Mouse (Mus musculus) neural tube, embryonic 11.5 days (tissue): ENCODE results near the gene Rasgef1b. TPM values are rescaled to one million over a fixed set of nuclear protein-coding genes. Genes with fewer than 3 reads are reported as not detected.

Experiments
- ATAC-seq: fragments of 200-750 bp; cut with Nextera tagmentation; 2 replicates; pipeline ENCODE4 v1.8.0; 2017; ENCODE audit warnings: moderate number of reproducible peaks, mild to moderate bottlenecking, moderate TSS enrichment, moderate library complexity; ENCODE audit not compliant: insufficient read depth, low FRiP score, low TSS enrichment
- DNase-seq: peaks from one replicate; pipeline ENCODE4 v3.0.0-alpha.2; 2015; ENCODE audit warnings: low spot score
- H3K27ac ChIP-seq: fragments of 300-500 bp; sonication (generic); 2 replicates; pipeline ENCODE4 v1.5.1; 2014; ENCODE audit warnings: low read depth, mild to moderate bottlenecking, low read length
- H3K27me3 ChIP-seq: fragments of 300-500 bp; sonication (generic); 2 replicates; pipeline ENCODE4 v1.6.1; 2014; ENCODE audit warnings: mild to moderate bottlenecking, low read length, mixed read lengths; ENCODE audit not compliant: control insufficient read depth, insufficient read depth
- H3K36me3 ChIP-seq: fragments of 300-500 bp; sonication (generic); 2 replicates; pipeline ENCODE4 v1.6.1; 2014; ENCODE audit warnings: mild to moderate bottlenecking, low read length, moderate library complexity, mixed read lengths; ENCODE audit not compliant: control insufficient read depth, insufficient read depth
- H3K4me1 ChIP-seq: fragments of 300-500 bp; sonication (generic); 2 replicates; pipeline ENCODE4 v1.6.1; 2014; ENCODE audit warnings: low read length, mixed read lengths; ENCODE audit not compliant: control insufficient read depth, insufficient read depth
- H3K4me2 ChIP-seq: fragments of 300-500 bp; sonication (generic); 2 replicates; pipeline ENCODE4 v1.6.1; 2014; ENCODE audit warnings: low read depth, mild to moderate bottlenecking, moderate library complexity
- H3K4me3 ChIP-seq: fragments of 300-500 bp; sonication (generic); 2 replicates; pipeline ENCODE4 v1.5.1; 2014; ENCODE audit warnings: low read depth, low read length
- H3K9ac ChIP-seq: fragments of 300-500 bp; sonication (generic); 2 replicates; pipeline ENCODE4 v1.6.1; 2014; ENCODE audit warnings: mild to moderate bottlenecking, low read length
- H3K9me3 ChIP-seq: fragments of 300-500 bp; sonication (generic); 2 replicates; pipeline ENCODE4 v1.6.1; 2016; ENCODE audit warnings: low read length; ENCODE audit not compliant: control insufficient read depth
- WGBS: fragments of 180-500 bp; shearing (Covaris S2); extraction: QIAGEN DNeasy Blood & Tissue Kit; methylation state at CpG from one replicate; pipeline ENCODE4 v1.1.7; 2014; 5-methylcytosine and 5-hydroxymethylcytosine counted together
- polyA plus RNA-seq: library from polyadenylated mRNA; unstranded; fragments of >200 nt; fragmentation: Nextera tagmentation; extraction: Ambion mirVana; gene quantifications from 2 replicates; pipeline ENCODE4 v1.2.1, GENCODE M21; 2014

Rasgef1b gene
- polyA plus RNA-seq, 1 experiment from 2014 or later: 20.7 TPM

DNA sequence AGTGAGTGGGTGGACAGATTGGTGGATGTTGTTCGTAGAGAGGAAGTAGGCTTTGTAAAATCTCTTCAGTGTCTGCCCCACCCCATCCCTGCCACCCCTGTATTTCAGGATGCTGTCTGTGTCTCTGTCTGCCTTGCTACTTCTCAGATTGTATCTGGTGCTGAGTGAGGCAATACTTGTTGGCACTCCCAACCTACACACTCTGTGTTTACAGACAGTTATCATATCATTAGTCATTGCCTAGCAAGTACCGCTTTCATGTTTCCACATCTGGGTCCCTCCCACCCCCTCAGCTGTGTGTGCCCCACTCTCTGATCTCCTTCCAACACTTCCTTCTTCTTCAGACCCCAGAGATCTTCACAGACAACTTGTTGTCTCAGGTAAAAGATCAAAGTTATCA, 525.4 kb downstream of the Rasgef1b start:
- Histone ChIP-seq H3K4me3 (no peak overlapping the region), H3K9me3 (no peaks in the 10 kb centered on the region), H3K36me3 (no peaks in the 10 kb centered on the region), H3K9ac (no peak overlapping the region), H3K27ac (no peak overlapping the region), H3K4me2 (no peak overlapping the region), H3K27me3 (no peaks in the 10 kb centered on the region), H3K4me1 (no peaks in the 10 kb centered on the region)
- 89% methylated on average over 2 of the region's 2 CpGs for WGBS
- no peak for ATAC-seq
- no peak for DNase-seq

DNA sequence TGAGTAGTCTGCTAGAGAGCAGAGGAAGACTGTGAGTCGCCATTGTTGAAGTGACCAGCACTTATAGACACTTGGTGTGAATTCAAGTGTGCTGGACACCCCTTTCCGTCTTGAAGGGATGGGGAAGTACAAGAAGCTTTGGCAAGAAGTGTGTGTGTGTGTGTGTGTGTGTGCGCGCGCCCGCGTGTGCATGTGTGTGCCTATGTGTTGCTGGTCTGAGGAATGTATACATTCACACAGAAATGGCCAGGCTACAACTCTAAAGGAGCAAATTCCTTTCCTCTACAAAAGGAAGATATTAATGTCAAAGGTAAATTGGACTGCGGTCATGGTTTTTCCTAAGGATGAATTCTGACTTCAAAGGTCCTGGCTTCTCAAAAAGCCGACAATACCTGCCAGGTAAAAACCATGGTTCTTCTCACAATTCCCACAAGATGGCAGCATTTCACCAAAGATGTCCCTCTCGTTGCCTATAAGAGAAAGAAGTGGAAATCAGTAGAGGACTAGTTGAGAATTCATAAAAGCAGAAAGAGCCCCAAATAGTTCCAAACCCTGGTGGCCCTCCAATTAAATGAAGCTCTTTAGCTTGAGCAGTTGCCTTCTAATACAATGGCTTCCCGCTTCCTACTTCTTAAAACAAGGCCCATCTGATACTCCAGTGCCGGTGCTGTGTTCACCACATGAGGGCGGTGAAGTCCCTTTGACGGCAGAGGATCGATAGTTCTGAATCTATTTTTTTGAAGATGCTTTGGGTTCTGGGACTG, 526.6 kb downstream of the Rasgef1b start:
- Histone ChIP-seq H3K9me3 (no peaks in the 10 kb centered on the region), H3K4me2 (no peak overlapping the region), H3K4me1 (no peaks in the 10 kb centered on the region), H3K27me3 (no peaks in the 10 kb centered on the region), H3K4me3 (no peak overlapping the region), H3K27ac (no peak overlapping the region), H3K36me3 (no peaks in the 10 kb centered on the region), H3K9ac (no peak overlapping the region)
- peak; percentile 31; the same call in 1 of the 2 replicates for ATAC-seq
- 60% methylated on average over 15 of the region's 15 CpGs for WGBS
- DNase-seq: peak; percentile 73

DNA sequence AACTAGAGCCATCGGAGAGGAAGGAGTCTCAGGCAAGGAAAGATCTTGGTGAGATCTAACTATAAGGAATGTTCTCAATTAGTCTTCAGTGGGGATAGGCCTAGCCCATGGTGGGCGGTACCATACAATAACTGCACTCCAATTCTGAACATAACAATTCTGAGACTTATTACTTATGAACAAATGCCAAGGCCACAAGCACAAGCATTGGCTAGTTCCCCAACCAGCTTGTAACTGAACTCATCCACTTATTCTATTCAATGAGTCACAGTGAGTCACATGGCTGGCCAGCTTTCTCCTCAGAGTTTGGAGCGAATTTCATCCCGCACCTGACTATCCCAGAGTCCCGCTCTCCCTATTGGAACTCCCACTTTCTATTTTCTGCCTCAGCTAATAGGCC, 533.4 kb downstream of the Rasgef1b start:
- Histone ChIP-seq H3K4me2 (no peak overlapping the region), H3K4me1 (no peaks in the 10 kb centered on the region; the same call in 1 of the 2 replicates), H3K4me3 (no peak overlapping the region), H3K9me3 (no peaks in the 10 kb centered on the region), H3K27me3 (no peaks in the 10 kb centered on the region), H3K9ac (no peak overlapping the region), H3K27ac (no peak overlapping the region), H3K36me3 (no peaks in the 10 kb centered on the region)
- no peak for DNase-seq
- ATAC-seq: no peak
- WGBS: 92% methylated on average over 5 of the region's 5 CpGs

DNA sequence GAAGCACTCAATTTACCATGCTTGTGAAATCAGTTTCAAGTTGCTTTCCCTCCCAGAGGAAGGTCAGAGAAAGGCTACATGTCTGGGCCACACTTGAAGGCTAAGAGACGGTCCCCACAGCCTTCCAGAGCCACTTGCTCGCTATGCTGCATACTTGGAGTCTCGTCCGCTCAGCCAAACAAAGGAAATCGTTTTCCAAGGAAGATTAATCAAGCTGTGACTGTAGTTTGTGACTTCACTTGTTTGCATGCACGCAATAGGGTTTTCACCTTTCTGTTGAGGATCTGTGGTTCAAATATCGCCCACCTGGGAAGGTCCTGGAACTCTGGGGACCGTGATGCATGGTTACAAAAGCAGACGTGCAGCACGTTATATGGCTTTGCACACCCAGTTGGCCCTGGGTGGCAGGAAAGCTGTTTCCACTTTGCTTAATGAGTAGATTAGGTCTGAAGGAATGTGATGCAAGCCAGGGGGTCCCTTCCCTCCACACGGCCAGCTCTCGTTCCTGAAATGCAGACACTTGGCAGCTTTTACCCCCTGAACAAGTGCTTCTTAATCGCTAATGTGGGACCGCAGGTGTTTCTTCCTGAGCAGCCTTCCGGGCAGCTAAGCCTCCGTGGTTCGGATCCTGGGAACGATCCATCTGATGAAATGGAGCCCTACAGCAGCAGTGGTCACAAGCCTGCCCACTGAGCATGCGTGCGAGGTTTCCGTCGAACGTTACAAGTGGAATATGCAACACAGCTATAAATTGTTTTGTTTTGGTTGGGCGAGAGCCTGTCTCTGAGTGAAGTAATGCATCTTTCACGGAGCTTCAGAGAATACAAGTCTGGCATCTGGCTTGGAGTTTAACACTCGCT, 537.7 kb downstream of the Rasgef1b start:
- Histone ChIP-seq H3K4me3 (no peak overlapping the region), H3K27me3 (no peaks in the 10 kb centered on the region), H3K4me2 (no peak overlapping the region), H3K36me3 (no peaks in the 10 kb centered on the region), H3K9ac (no peak overlapping the region), H3K27ac (no peak overlapping the region), H3K9me3 (no peaks in the 10 kb centered on the region), H3K4me1 (no peaks in the 10 kb centered on the region; the same call in 1 of the 2 replicates)
- 59% methylated on average over 26 of the region's 26 CpGs for WGBS
- no peak for ATAC-seq
- peak; percentile 38 for DNase-seq

DNA sequence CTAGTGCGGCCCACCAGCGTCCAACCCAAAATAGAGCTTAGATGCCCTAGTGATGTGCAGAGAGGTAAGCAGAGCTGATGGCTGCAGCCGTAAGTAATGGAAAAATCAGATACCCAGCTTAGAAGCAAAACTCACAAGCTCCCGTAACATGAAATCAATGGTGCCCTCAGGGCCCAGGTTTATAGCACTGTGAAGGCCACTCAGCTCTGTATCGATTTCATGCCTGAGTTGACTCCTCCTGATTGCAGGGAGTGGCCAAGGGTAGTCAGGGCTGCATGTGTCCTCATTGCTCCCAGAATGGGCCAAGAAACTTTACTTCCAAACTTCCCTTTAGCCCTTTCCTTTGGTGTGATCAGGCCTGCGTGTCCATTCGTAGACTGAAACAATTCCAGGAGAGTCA, 545.2 kb downstream of the Rasgef1b start:
- Histone ChIP-seq H3K27me3 (no peaks in the 10 kb centered on the region), H3K4me3 (no peak overlapping the region), H3K9ac (no peak overlapping the region), H3K9me3 (no peaks in the 10 kb centered on the region), H3K36me3 (no peaks in the 10 kb centered on the region), H3K4me1 (no peaks in the 10 kb centered on the region), H3K4me2 (no peak overlapping the region), H3K27ac (no peak overlapping the region)
- DNase-seq (no peak), ATAC-seq (no peak)
- 87% methylated on average over 7 of the region's 7 CpGs for WGBS

DNA sequence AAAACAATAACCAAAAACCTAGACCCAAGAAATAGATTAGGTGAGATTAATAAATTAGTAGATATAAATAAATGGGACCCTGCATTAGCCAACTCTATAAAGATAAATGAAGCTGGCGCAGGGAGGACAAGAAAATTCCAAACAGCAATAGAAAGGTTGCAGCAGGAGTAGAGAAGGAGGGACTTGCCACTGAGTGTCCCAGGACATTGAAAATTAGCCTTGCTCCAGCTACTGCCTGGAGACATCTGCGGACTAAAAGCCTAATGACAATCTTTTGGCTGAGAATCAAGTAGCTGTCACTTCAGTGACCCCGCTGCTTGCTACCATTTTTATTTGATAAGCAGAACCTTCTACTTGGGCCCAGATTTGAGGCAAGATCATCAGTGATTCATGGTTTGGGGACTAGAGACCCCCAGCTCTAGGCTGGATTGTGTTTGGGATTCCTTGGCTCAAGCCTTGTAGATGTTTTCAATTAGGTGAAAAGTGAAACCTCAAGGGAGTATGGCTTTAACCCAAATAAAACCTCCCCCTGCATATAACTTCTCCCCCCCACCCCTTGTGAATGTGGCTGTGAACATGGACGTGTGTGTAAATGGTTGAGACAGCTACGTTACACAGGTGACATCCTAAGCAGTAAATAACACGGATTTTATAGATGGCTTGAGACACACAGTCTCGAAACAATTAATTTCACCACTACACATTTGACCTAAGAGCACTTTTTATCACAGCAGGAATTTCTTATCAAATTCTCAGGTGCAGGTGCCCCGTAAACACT, 554.1 kb downstream of the Rasgef1b start:
- no peak overlapping the region for H3K27ac ChIP-seq
- ATAC-seq (no peak), DNase-seq (no peak)
- no peak overlapping the region for H3K9ac ChIP-seq
- H3K4me3 ChIP-seq: no peak overlapping the region
- H3K36me3 ChIP-seq: no peaks in the 10 kb centered on the region
- no peak overlapping the region for H3K4me2 ChIP-seq
- no peaks in the 10 kb centered on the region for H3K9me3 ChIP-seq
- no peaks in the 10 kb centered on the region for H3K27me3 ChIP-seq
- H3K4me1 ChIP-seq: no peaks in the 10 kb centered on the region
- 74% methylated on average over 8 of the region's 8 CpGs for WGBS

DNA sequence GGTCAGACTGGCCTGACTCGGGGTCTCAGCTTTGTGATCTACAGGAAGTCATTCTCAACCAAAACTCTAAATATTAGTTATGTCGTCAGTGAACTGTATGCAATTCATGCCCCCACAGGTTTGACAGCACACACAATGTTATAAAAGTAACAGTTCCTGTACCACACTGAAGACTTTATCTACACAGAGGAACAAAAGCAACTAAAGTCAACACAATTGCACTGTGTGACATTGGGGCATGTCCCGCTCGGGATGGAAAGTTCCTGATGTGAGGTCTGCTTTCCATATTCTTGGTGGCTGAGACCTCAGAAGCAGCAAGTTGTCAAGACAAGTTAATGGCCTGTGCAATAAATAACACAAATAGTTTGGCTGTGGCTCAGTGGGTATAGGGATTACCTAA, 559.0 kb downstream of the Rasgef1b start:
- no peak overlapping the region for H3K4me3 ChIP-seq
- ATAC-seq (no peak), DNase-seq (no peak)
- H3K36me3 ChIP-seq: no peaks in the 10 kb centered on the region
- H3K9ac ChIP-seq: no peak overlapping the region
- no peak overlapping the region for H3K4me2 ChIP-seq
- 73% methylated on average over 4 of the region's 4 CpGs for WGBS
- H3K27ac ChIP-seq: no peak overlapping the region
- no peaks in the 10 kb centered on the region for H3K27me3 ChIP-seq
- no peaks in the 10 kb centered on the region for H3K9me3 ChIP-seq
- 0 out of 2 replicates have a peak, but pooled peaks cover 2% of the 10 kb centered on the region for H3K4me1 ChIP-seq

DNA sequence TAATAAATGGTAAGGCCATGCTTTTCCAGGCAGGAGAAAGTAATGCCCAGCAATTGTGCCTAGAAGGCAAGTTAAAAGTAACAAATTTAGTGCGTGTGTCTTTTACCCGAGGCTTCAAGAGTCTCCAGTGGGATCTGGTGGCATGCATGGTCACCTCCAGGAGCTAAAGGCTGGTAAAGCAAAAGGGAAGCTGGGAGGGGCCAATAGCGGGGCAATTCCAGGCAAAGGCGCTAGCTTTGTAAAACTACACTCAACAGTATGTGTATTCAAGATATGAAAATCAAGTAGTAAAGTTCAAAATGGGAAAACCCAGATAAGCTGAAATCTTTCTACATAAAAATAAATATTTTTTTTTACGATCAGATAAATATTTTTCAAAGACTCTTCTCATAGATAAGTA, 561.1 kb downstream of the Rasgef1b start:
- 91% methylated on average over 5 of the region's 5 CpGs for WGBS
- ATAC-seq: no peak
- H3K4me2 ChIP-seq: no peak overlapping the region

More for the DNA sequence above, 561.1 kb downstream of the Rasgef1b start:
- no peaks in the 10 kb centered on the region for H3K36me3 ChIP-seq
- no peak overlapping the region for H3K27ac ChIP-seq
- no peaks in the 10 kb centered on the region for H3K27me3 ChIP-seq
- no peak for DNase-seq
- H3K9ac ChIP-seq: no peak overlapping the region
- no peaks in the 10 kb centered on the region for H3K9me3 ChIP-seq
- H3K4me1 ChIP-seq: 0 out of 2 replicates have a peak, but pooled peaks cover 2% of the 10 kb centered on the region
- no peak overlapping the region for H3K4me3 ChIP-seq
